Mouse (Mus musculus) adrenal gland, postnatal 4 days (tissue): Measurements from ENCODE around the gene Rps6kb1. TPM values are rescaled to one million over a fixed set of nuclear protein-coding genes. Genes with fewer than 3 reads are reported as not detected.

Experiments
- DNase-seq, 2 experiments: peaks; one replicate each; pipeline ENCODE4 v3.0.0; 2021 to 2022; ENCODE audit warnings: low spot score in 2 of 2, mixed read lengths in 2 of 2
- microRNA-seq: library from miRNA; unstranded; fragments of <30 nt; microRNA quantifications from one replicate; pipeline ENCODE4 v1.2.0, GENCODE M21; 2021
- total RNA-seq, 2 experiments: library from RNA; stranded (reverse); gene quantifications; 2 replicates each; pipeline ENCODE4 v1.2.3; 2021

Gene Rps6kb1
- total RNA-seq, 2 experiments from 2014 or later, result 50.5 to 53.2 TPM

DNA sequence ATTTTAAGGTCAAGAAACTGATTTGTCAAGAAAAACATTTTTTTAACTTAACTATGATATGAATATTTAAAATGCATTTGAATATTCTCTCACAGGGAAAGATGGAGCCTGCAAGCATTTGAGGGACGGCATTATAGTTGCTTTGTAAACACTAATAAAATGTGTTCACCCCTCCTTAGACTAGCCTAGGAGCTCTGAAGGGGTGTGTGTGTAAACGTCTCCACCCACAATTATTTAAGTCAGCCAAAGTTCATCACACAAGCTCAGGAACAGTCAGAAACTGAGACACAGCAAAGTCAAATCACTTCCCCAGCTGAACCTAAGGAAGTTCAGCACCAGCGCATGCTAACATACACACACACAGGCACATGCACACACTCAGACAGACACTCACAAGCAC, 71.0 kb downstream of the Rps6kb1 start:
- DNase-seq, result no peak

DNA sequence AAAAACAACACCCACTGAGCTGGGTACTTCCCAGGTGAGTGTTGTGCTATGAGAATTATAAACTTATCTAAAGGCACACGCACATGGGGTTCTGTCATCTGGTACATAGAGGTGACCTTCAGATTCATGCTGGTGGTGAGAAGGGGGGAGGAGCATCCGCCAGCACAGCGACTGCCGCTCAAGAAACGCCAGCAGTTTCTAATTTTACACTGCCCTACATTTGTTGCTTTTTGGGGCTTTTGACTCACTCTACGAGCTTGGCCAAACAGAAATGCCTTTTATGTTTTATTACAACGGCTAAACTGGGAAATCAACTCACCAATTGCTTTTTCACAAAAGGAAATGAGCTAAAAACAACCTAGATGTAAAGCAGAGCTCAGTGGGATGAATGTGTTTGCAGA, 71.8 kb downstream of the Rps6kb1 start:
- no peak for DNase-seq

DNA sequence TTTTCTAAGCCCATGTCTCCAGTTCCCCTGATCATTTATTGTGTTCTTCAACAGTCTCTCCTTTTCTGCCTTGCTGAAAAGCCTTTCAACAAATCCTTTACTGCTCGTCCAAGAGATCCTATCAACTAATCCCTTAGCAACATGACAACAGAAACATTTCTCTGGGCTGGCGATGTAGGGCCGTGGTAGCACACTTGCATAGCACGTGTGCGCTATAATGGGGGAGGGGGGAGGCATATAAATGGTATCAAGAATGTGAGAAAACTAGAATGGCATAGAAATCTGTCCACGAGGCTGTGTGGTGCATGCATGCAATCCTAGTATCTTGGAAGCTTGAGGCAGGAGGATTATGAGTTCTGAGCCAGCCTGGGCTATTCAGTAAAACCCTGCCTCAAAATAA, 72.8 kb downstream of the Rps6kb1 start:
- no peak for DNase-seq

DNA sequence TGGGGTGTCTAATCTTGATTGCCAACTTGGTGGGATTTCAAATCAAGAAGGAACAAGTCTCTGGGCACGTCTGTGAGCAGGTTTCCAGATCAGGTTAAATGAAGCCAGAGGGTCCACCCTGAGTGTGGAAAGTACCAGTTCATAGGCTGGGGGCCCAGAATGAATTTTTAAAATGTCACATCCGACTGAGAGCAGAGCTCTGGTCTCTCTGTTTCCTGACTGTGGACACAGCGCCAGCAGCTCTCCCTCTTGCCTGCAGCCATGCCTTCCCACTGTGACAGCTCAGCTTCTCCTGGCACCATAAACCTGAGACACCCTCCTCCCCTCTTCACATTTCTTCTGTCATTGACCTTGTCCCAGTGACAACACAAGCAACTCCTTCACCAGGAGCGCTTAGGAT, 75.6 kb downstream of the Rps6kb1 start:
- no peak for DNase-seq

DNA sequence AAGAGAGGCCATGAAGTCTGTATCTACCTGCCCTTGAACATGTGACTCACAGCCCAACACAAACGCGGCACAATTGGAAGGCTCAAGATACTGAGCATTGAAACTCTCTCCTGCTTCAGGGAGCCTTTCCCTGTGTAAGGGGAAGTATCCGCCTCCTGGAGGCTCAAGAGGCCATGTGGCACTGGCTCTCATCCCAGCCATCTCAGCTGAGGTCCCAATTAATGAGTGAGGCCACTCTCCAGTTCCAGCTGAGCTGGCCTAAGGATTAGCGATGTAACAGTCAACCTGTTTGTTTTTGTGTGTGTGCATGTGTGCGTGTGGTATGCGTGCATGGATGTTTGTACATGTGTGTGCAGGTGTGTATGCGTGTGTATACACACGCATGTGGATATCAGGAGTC, 76.3 kb downstream of the Rps6kb1 start:
- DNase-seq, result no peak

DNA sequence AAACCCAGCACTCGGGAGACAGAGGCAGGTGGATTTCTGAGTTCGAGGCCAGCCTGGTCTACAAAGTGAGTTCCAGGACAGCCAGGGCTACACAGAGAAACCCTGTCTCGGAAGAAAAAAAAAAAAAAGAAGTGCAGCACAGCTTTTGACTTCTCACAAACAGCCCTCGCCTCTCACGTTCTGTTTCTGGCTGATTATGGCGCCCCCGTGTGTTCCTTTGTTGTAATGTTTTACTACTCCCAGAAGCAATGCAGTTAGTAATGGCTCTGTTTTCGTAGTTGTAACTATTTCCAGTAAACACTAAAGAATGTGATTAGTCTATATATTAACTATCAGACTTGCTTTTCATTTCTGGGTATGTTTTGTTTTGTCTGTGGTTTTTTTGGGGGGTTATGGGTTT, 80.3 kb downstream of the Rps6kb1 start:
- DNase-seq, result peak; percentile 15 to 22

DNA sequence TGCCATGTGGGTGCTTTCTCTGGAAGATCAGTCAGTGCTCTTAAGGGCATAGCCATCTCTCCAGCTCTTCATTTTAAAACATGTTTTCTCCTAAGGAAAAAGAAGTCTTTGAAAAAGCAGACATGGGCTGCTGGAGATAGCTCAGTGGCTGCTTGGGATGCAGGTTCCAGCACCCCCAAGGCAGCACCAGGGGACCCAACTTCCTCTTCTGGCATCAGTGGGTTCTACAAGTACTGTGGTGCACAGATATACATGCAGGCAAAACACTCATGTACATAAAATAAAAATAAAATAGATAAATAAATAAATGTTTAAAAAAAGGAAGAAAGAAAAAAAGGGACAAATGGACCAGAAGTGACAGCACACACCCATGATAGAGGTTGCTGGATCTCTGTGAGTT, 82.0 kb downstream of the Rps6kb1 start:
- DNase-seq, result no peak

DNA sequence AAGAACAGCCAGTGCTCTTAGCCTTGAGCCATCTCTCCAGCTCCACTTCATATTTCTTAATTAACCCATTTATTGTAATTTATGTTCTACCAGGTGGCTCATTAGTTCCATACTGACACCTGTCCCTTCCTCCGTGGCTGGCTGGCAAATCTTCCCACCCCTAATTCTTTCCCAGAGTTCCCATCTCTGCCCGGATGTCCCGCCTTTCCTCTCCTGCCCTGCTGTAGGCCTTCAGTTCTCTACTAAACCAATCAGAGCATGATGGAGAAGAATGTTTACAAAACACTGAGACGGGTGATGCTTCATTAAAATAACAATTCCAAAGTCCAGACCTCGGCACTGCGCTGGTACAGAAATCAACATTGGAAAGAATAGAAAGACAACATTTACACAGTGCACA, 85.7 kb downstream of the Rps6kb1 start:
- no peak for DNase-seq

DNA sequence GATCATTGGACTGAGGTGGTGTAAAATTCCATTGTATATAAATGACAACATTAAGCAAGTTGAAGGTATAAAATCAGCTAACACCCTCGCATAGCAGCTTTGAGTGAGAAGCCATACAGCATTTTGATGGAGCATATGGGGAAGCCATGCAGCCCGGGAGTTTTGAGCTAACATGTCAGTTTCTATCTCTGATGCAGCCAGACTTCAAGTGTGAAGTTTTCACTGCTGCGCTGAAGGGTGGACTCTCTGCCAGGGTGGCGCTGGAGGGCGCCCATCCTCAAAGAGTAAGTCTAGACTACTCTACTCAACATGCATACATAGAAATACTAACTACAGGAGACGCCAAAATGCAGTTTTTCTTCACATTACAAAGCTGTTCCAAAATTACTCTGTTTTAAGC, 87.1 kb downstream of the Rps6kb1 start:
- DNase-seq, result no peak

DNA sequence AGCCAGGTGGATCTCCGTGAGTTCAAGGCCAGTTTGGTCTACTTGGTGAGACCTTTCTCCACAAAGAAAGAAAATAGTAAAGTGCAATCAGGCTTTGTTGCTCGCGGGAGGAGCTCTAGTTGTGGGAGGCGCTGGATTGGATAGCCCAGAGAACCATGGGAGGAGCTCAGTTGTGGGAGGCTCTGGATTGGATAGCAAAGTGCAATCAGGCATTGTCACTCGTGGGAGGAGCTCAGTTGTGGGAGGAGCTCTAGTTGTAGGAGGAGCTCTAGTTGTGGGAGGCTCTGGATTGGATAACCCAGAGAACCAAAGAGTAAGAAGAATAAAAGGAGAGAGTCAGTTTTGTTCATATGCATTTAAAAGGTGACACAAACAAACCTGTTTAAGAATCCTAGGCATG, 90.6 kb downstream of the Rps6kb1 start:
- DNase-seq, result no peak

Small RNA genes lying within 50 kb of the gene (microRNA-seq; reads per million reads assigned to microRNA genes)
- gene Mir21a, result 24,093 reads per million, percentile 97 among the genes with 10 or more reads in this experiment

Other genes starting within 250 kb of the Rps6kb1 start
- 10 to 100 TPM; 56.2 to 56.5 TPM for gene Med13, start 187.2 kb downstream of the Rps6kb1 start, total RNA-seq
- gene Rnft1, start 60.1 kb downstream of the Rps6kb1 start, total RNA-seq, result 10 to 100 TPM; 37.1 to 39.0 TPM
- 1 to 10 TPM; 6.3 to 7.5 TPM for gene Tubd1, start 186 bp upstream of the Rps6kb1 start, total RNA-seq
- gene Vmp1, start 139.0 kb upstream of the Rps6kb1 start, total RNA-seq, result 100 to 1,000 TPM; 109 to 120 TPM
- 10 to 100 TPM; 21.6 to 22.0 TPM for gene Ptrh2, start 139.2 kb upstream of the Rps6kb1 start, total RNA-seq
- gene Cltc, start 212.8 kb upstream of the Rps6kb1 start, total RNA-seq, result 100 to 1,000 TPM; 236 to 280 TPM